Mouse (Mus musculus) MEL (cell line): ENCODE measurements around the gene Ubb. TPM values are rescaled to one million over a fixed set of nuclear protein-coding genes. Genes with fewer than 3 reads are reported as not detected.

Source experiments
- DNase-seq: peaks from one replicate; pipeline ENCODE4 v3.0.0; 2011; ENCODE audit warnings: low read depth, low spot score
- H3K27ac ChIP-seq: 2 replicates; pipeline ENCODE4 v1.5.1; 2012; ENCODE audit warnings: low read depth, mild to moderate bottlenecking, control low read depth, low read length, moderate library complexity; ENCODE audit not compliant: control insufficient read depth
- H3K27me3 ChIP-seq, 2 experiments: fragments of 150-350 bp in 1 of 2; sonication (generic) in 1 of 2; 2 replicates each; pipeline ENCODE4 v1.6.1; 2012; ENCODE audit warnings: low read length in 2 of 2, mild to moderate bottlenecking in 2 of 2, improper control_type of control experiment in 1 of 2, moderate library complexity in 1 of 2; ENCODE audit not compliant: insufficient read depth in 2 of 2, control insufficient read depth in 1 of 2
- H3K36me3 ChIP-seq, 2 experiments: 2 replicates each; pipeline ENCODE4 v1.6.1; 2012 to 2014; ENCODE audit warnings: low read length in 2 of 2, improper control_type of control experiment in 1 of 2, inconsistent platforms in 1 of 2, mild to moderate bottlenecking in 1 of 2; ENCODE audit not compliant: insufficient read depth in 2 of 2, control insufficient read depth in 1 of 2
- H3K4me1 ChIP-seq, 2 experiments: fragments of 150-350 bp in 1 of 2; sonication (generic) in 1 of 2; 2 replicates each; pipeline ENCODE4 v1.6.1; 2012; ENCODE audit warnings: low read length in 2 of 2, improper control_type of control experiment in 1 of 2, mild to moderate bottlenecking in 1 of 2; ENCODE audit not compliant: insufficient read depth in 2 of 2, control insufficient read depth in 1 of 2
- H3K4me3 ChIP-seq, 2 experiments: fragments of 150-350 bp in 1 of 2; sonication (generic) in 1 of 2; 2 replicates each; pipeline ENCODE4 v1.5.1; 2012; ENCODE audit warnings: low read depth in 2 of 2, low read length in 2 of 2, mild to moderate bottlenecking in 2 of 2, moderate library complexity in 2 of 2, control low read depth in 1 of 2, improper control_type of control experiment in 1 of 2; ENCODE audit not compliant: control insufficient read depth in 1 of 2, insufficient read depth in 1 of 2
- H3K79me2 ChIP-seq: 2 replicates; pipeline ENCODE4 v1.6.1; 2012; ENCODE audit warnings: mild to moderate bottlenecking, low read length, moderate library complexity; ENCODE audit not compliant: control insufficient read depth, poor library complexity, insufficient read depth
- H3K9ac ChIP-seq: 2 replicates; pipeline ENCODE4 v1.6.1; 2012; ENCODE audit warnings: low read depth, mild to moderate bottlenecking, control low read depth, low read length, moderate library complexity; ENCODE audit not compliant: control insufficient read depth, poor library complexity, severe bottlenecking
- H3K9me3 ChIP-seq: fragments of 150-350 bp; sonication (generic); replicated peaks from 2 replicates; pipeline ENCODE4 v1.6.1; 2012; ENCODE audit warnings: mild to moderate bottlenecking, low read length, improper control_type of control experiment, moderate library complexity; ENCODE audit not compliant: insufficient read depth
- BHLHE40 ChIP-seq: IDR thresholded peaks from 2 replicates; pipeline ENCODE4 v1.6.1; 2012; ENCODE audit warnings: low read depth, mild to moderate bottlenecking, inconsistent platforms, low read length, improper control_type of control experiment, borderline replicate concordance
- CHD1 ChIP-seq: IDR thresholded peaks from 2 replicates; pipeline ENCODE4 v1.6.1; 2012; ENCODE audit warnings: low read depth, mild to moderate bottlenecking, inconsistent platforms, low read length, improper control_type of control experiment
- CHD2 ChIP-seq: IDR thresholded peaks from 2 replicates; pipeline ENCODE4 v1.6.1; 2011; ENCODE audit warnings: low read length, improper control_type of control experiment
- CTCF ChIP-seq, 3 experiments: IDR thresholded peaks in 2 of 3; conservative IDR thresholded peaks in 1 of 3; 2 replicates each; pipeline ENCODE4 v1.5.1; 2011 to 2012; ENCODE audit warnings: low read length in 3 of 3, low read depth in 2 of 3, mild to moderate bottlenecking in 2 of 3, improper control_type of control experiment in 1 of 3, inconsistent platforms in 1 of 3, mixed read lengths in 1 of 3, moderate library complexity in 1 of 3; ENCODE audit not compliant: control insufficient read depth in 1 of 3, insufficient read depth in 1 of 3, poor library complexity in 1 of 3, severe bottlenecking in 1 of 3
- E2F4 ChIP-seq: IDR thresholded peaks from 2 replicates; pipeline ENCODE4 v1.6.1; 2011; ENCODE audit warnings: low read depth, low read length, improper control_type of control experiment, borderline replicate concordance
- ELF1 ChIP-seq: IDR thresholded peaks from 2 replicates; pipeline ENCODE4 v1.6.1; 2014; ENCODE audit warnings: low read depth, mild to moderate bottlenecking, inconsistent platforms, low read length, improper control_type of control experiment, moderate library complexity
- EP300 ChIP-seq, 2 experiments: IDR thresholded peaks; 2 replicates each; pipeline ENCODE4 v1.6.1; 2011; ENCODE audit warnings: improper control_type of control experiment in 2 of 2, low read length in 2 of 2, low read depth in 1 of 2, mild to moderate bottlenecking in 1 of 2
- GABPA ChIP-seq: IDR thresholded peaks from 2 replicates; pipeline ENCODE4 v1.6.1; 2012; ENCODE audit warnings: low read depth, mild to moderate bottlenecking, inconsistent platforms, low read length, improper control_type of control experiment, moderate library complexity
- GATA1 ChIP-seq: IDR thresholded peaks from 2 replicates; pipeline ENCODE4 v1.6.1; 2011; ENCODE audit warnings: low read depth, low read length, improper control_type of control experiment
- HCFC1 ChIP-seq: IDR thresholded peaks from 2 replicates; pipeline ENCODE4 v1.6.1; 2012; ENCODE audit warnings: low read depth, mild to moderate bottlenecking, inconsistent platforms, low read length, improper control_type of control experiment, moderate library complexity
- JUND ChIP-seq: IDR thresholded peaks from 2 replicates; pipeline ENCODE4 v1.6.1; 2011; ENCODE audit warnings: low read depth, mild to moderate bottlenecking, improper control_type of control experiment, low read length
- KAT2A ChIP-seq: conservative IDR thresholded peaks from 2 replicates; pipeline ENCODE4 v1.6.1; 2012; ENCODE audit warnings: low read depth, low read length, improper control_type of control experiment, inconsistent platforms
- MAFK ChIP-seq: IDR thresholded peaks from 2 replicates; pipeline ENCODE4 v1.6.1; 2011; ENCODE audit warnings: low read depth, mild to moderate bottlenecking, low read length, improper control_type of control experiment, borderline replicate concordance
- MAX ChIP-seq: IDR thresholded peaks from 2 replicates; pipeline ENCODE4 v1.6.1; 2011; ENCODE audit warnings: low read length, improper control_type of control experiment
- MAZ ChIP-seq: IDR thresholded peaks from 2 replicates; pipeline ENCODE4 v1.6.1; 2012; ENCODE audit warnings: low read depth, mild to moderate bottlenecking, inconsistent platforms, low read length, improper control_type of control experiment
- MEF2A ChIP-seq: IDR thresholded peaks from 2 replicates; pipeline ENCODE4 v1.6.1; 2014; ENCODE audit warnings: low read depth, mild to moderate bottlenecking, inconsistent platforms, low read length, improper control_type of control experiment; ENCODE audit not compliant: poor library complexity, insufficient replicate concordance, severe bottlenecking; ENCODE audit errors: extremely low read depth
- MXI1 ChIP-seq: IDR thresholded peaks from 2 replicates; pipeline ENCODE4 v1.6.1; 2011; ENCODE audit warnings: mild to moderate bottlenecking, low read depth, low read length, improper control_type of control experiment
- MYB ChIP-seq: IDR thresholded peaks from 2 replicates; pipeline ENCODE4 v1.6.1; 2011; ENCODE audit warnings: mild to moderate bottlenecking, low read depth, low read length, improper control_type of control experiment
- MYC ChIP-seq: IDR thresholded peaks from 2 replicates; pipeline ENCODE4 v1.6.1; 2011; ENCODE audit warnings: low read depth, mild to moderate bottlenecking, low read length, improper control_type of control experiment, moderate library complexity
- NELFE ChIP-seq: IDR thresholded peaks from 2 replicates; pipeline ENCODE4 v1.6.1; 2011; ENCODE audit warnings: low read depth, low read length, improper control_type of control experiment
- NRF1 ChIP-seq: IDR thresholded peaks from 2 replicates; pipeline ENCODE4 v1.6.1; 2014; ENCODE audit warnings: low read depth, mild to moderate bottlenecking, inconsistent platforms, low read length, improper control_type of control experiment, moderate library complexity; ENCODE audit not compliant: poor library complexity, insufficient read depth, severe bottlenecking
- POLR2A ChIP-seq, 2 experiments: IDR thresholded peaks; 2 replicates each; pipeline ENCODE4 v1.6.1; 2011 to 2012; ENCODE audit warnings: low read length in 2 of 2, mild to moderate bottlenecking in 2 of 2, control low read depth in 1 of 2, improper control_type of control experiment in 1 of 2, low read depth in 1 of 2, moderate library complexity in 1 of 2; ENCODE audit not compliant: control insufficient read depth in 1 of 2, insufficient read depth in 1 of 2, poor library complexity in 1 of 2
- POLR2AphosphoS2 ChIP-seq: IDR thresholded peaks from 2 replicates; pipeline ENCODE4 v1.6.1; 2011; ENCODE audit warnings: low read length, improper control_type of control experiment
- POLR2AphosphoS5 ChIP-seq: IDR thresholded peaks from 2 replicates; pipeline ENCODE4 v1.6.1; 2012; ENCODE audit warnings: low read depth, borderline replicate concordance, mild to moderate bottlenecking, inconsistent platforms, low read length, moderate library complexity, mixed read lengths
- RAD21 ChIP-seq: IDR thresholded peaks from 2 replicates; pipeline ENCODE4 v1.6.1; 2011; ENCODE audit warnings: mild to moderate bottlenecking, low read depth, low read length, improper control_type of control experiment
- RCOR1 ChIP-seq: IDR thresholded peaks from 2 replicates; pipeline ENCODE4 v1.6.1; 2012; ENCODE audit warnings: low read depth, mild to moderate bottlenecking, inconsistent platforms, low read length, improper control_type of control experiment
- SIN3A ChIP-seq: IDR thresholded peaks from 2 replicates; pipeline ENCODE4 v1.6.1; 2012; ENCODE audit warnings: low read length, improper control_type of control experiment, inconsistent platforms
- SMC3 ChIP-seq: IDR thresholded peaks from 2 replicates; pipeline ENCODE4 v1.6.1; 2011; ENCODE audit warnings: low read depth, low read length, improper control_type of control experiment
- TBP ChIP-seq: IDR thresholded peaks from 2 replicates; pipeline ENCODE4 v1.8.0; 2011; ENCODE audit warnings: low read depth, low read length, improper control_type of control experiment
- UBTF ChIP-seq: IDR thresholded peaks from 2 replicates; pipeline ENCODE4 v1.6.1; 2012; ENCODE audit warnings: low read depth, mild to moderate bottlenecking, inconsistent platforms, low read length, improper control_type of control experiment, moderate library complexity, borderline replicate concordance; ENCODE audit not compliant: insufficient read depth
- USF1 ChIP-seq: IDR thresholded peaks from 2 replicates; pipeline ENCODE4 v1.6.1; 2014; ENCODE audit warnings: low read depth, mild to moderate bottlenecking, inconsistent platforms, low read length, improper control_type of control experiment, moderate library complexity
- USF2 ChIP-seq, 2 experiments: IDR thresholded peaks; 2 replicates each; pipeline ENCODE4 v1.6.1; 2011 to 2012; ENCODE audit warnings: improper control_type of control experiment in 2 of 2, low read length in 2 of 2, borderline replicate concordance in 1 of 2, inconsistent platforms in 1 of 2, low read depth in 1 of 2, mild to moderate bottlenecking in 1 of 2; ENCODE audit not compliant: insufficient read depth in 1 of 2
- ZC3H11A ChIP-seq: IDR thresholded peaks from 2 replicates; pipeline ENCODE4 v1.6.1; 2012; ENCODE audit warnings: low read depth, mild to moderate bottlenecking, inconsistent platforms, low read length, improper control_type of control experiment
- ZKSCAN1 ChIP-seq: IDR thresholded peaks from 2 replicates; pipeline ENCODE4 v1.6.1; 2012; ENCODE audit warnings: low read depth, mild to moderate bottlenecking, inconsistent platforms, low read length, improper control_type of control experiment, moderate library complexity
- ZMIZ1 ChIP-seq: IDR thresholded peaks from 2 replicates; pipeline ENCODE4 v1.6.1; 2012; ENCODE audit warnings: low read depth, mild to moderate bottlenecking, inconsistent platforms, low read length, improper control_type of control experiment, moderate library complexity
- ZNF384 ChIP-seq: IDR thresholded peaks from 2 replicates; pipeline ENCODE4 v1.6.1; 2012; ENCODE audit warnings: low read depth, mild to moderate bottlenecking, inconsistent platforms, low read length, improper control_type of control experiment
- polyA plus RNA-seq, 2 experiments: library from polyadenylated mRNA; stranded (reverse) in 1 of 2; unstranded in 1 of 2; fragments of >175 nt in 1 of 2; fragments of >200 nt in 1 of 2; gene quantifications; 2 replicates each; pipeline versions ENCODE4 v1.2.1 to v1.2.4; 2012; ENCODE audit warnings: low replicate concordance in 2 of 2, low read depth in 1 of 2; ENCODE audit not compliant: insufficient read length in 2 of 2, insufficient read depth in 1 of 2, missing spikeins in 1 of 2
- total RNA-seq: library from RNA; depleted of rRNA; stranded (reverse); fragments of 300-350 nt; gene quantifications from 2 replicates; pipeline ENCODE4 v1.2.3, GENCODE M21; 2012

Ubb gene
- total and polyA plus RNA-seq, 3 experiments: 1,800 to 1,877 TPM; not detected in 1

DNA sequence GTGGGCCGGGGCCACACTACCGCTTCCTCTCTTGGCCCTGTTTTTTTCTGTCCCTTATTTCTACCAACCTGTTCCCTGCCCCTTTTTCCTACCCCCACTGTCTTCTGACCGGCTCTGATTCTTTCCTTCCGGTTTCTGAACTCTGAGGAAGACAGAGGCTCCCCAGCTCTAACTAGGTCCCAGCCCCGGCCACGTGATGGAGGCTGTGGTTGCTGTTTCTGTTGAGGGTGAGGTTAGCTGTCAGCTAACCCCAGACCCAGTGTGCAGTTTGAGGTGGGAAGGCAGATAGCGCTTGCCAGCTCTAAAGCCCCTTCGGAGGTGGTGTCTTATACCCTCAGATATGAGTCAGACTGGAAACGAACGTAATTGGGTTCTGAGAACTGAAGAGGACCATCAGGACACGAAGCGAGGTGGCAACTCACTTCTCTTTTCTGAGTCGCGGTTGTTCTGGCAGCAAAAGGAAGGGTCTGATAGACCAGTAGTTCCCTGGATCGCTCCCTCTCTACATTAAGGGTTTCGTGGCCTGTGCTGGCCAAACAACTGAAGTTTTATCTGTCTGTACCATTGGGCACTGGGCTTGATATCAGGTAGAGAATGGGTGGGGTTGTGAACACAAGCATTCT lies 25.7 kb downstream of the Ubb start:
- Histone ChIP-seq H3K27me3 (no peaks in the 10 kb centered on the region), H3K9me3 (no peaks in the 10 kb centered on the region), H3K36me3 (peaks cover 0 to 13% of the 10 kb centered on the region in 2 experiments; a peak in 2 of 4 replicates), H3K27ac (peak overlapping the region; percentile 90), H3K4me3 (peak overlapping the region; percentile 71 to 84), H3K4me1 (peaks cover 0 to 21% of the 10 kb centered on the region in 2 experiments; a peak in 3 of 4 replicates), H3K79me2 (no peaks in the 10 kb centered on the region; the same call in 1 of the 2 replicates), H3K9ac (peak overlapping the region; percentile 67)
- peak; percentile 92 for DNase-seq
- TF ChIP-seq MAX: peak; percentile 94
- TF ChIP-seq SIN3A: peak; percentile 79
- TF ChIP-seq UBTF: no peak
- no peak for TF ChIP-seq MEF2A
- no peak for TF ChIP-seq KAT2A
- no peak for TF ChIP-seq ZNF384
- TF ChIP-seq E2F4: no peak
- TF ChIP-seq POLR2AphosphoS5: no peak
- no peak for TF ChIP-seq RAD21
- 0 out of 2 replicates have a peak, but pooled peaks have one; percentile 42 for TF ChIP-seq MAZ
- no peak for TF ChIP-seq CHD1
- TF ChIP-seq MXI1: peak; percentile 92
- TF ChIP-seq JUND: no peak
- TF ChIP-seq NRF1: no peak
- TF ChIP-seq GATA1: peak; percentile 74
- TF ChIP-seq ZMIZ1: no peak
- TF ChIP-seq SMC3: no peak
- no peak for TF ChIP-seq GABPA
- TF ChIP-seq MAFK: no peak
- TF ChIP-seq USF2 (IDR thresholded peaks at IDR 0.05; ENCODE audit: borderline replicate concordance in 1 of 2, insufficient read depth in 1 of 2, low read depth in 1 of 2, low read length in 2 of 2): peak; percentile 36 to 79; a peak in 2 of 4 replicates
- TF ChIP-seq USF1: peak; percentile 97
- peak; percentile 54 to 76 for TF ChIP-seq EP300 (IDR thresholded peaks at IDR 0.05; ENCODE audit: low read depth in 1 of 2, low read length in 2 of 2)
- peak; percentile 63; the same call in 1 of the 2 replicates for TF ChIP-seq TBP
- peak; percentile 58 for TF ChIP-seq RCOR1
- TF ChIP-seq POLR2AphosphoS2: no peak
- TF ChIP-seq ELF1: peak; percentile 60; the same call in 1 of the 2 replicates
- TF ChIP-seq CHD2: no peak
- TF ChIP-seq BHLHE40: peak; percentile 72; the same call in 1 of the 2 replicates
- peak; percentile 47; the same call in 1 of the 2 replicates for TF ChIP-seq MYB
- TF ChIP-seq POLR2A (IDR thresholded peaks at IDR 0.05; ENCODE audit: control insufficient read depth in 1 of 2, insufficient read depth in 1 of 2, low read depth in 1 of 2, low read length in 2 of 2, poor library complexity in 1 of 2): peak; percentile 18 to 56; a peak in 3 of 4 replicates
- no peak for TF ChIP-seq ZC3H11A
- TF ChIP-seq HCFC1: peak; percentile 25; the same call in 1 of the 2 replicates
- no peak for TF ChIP-seq NELFE
- TF ChIP-seq MYC: peak; percentile 95
- no peak for TF ChIP-seq CTCF (IDR thresholded peaks at IDR 0.05 in 2 of 3, conservative IDR thresholded peaks at IDR 0.05 in 1 of 3; ENCODE audit: control insufficient read depth in 1 of 3, insufficient read depth in 1 of 3, low read depth in 2 of 3, low read length in 3 of 3, poor library complexity in 1 of 3, severe bottlenecking in 1 of 3)
- TF ChIP-seq ZKSCAN1: no peak
